Mouse (Mus musculus) MEL (cell line): ENCODE measurements around the gene Slc9c1. TPM values are rescaled to one million over a fixed set of nuclear protein-coding genes. Genes with fewer than 3 reads are reported as not detected.

Source experiments
- polyA plus RNA-seq, 2 experiments: library from polyadenylated mRNA; stranded (reverse) in 1 of 2; unstranded in 1 of 2; fragments of >175 nt in 1 of 2; fragments of >200 nt in 1 of 2; gene quantifications; 2 replicates each; pipeline versions ENCODE4 v1.2.1 to v1.2.4; 2012; ENCODE audit warnings: low replicate concordance in 2 of 2, low read depth in 1 of 2; ENCODE audit not compliant: insufficient read length in 2 of 2, insufficient read depth in 1 of 2, missing spikeins in 1 of 2
- total RNA-seq: library from RNA; depleted of rRNA; stranded (reverse); fragments of 300-350 nt; gene quantifications from 2 replicates; pipeline ENCODE4 v1.2.3, GENCODE M21; 2012; rRNA removed

Gene Slc9c1
- total and polyA plus RNA-seq, 3 experiments, result not detected

Other genes starting within 250 kb of the Slc9c1 start
- not detected in 2 replicates for gene Cd200, start 126.3 kb upstream of the Slc9c1 start, total RNA-seq
- gene Cd200, start 126.3 kb upstream of the Slc9c1 start, polyA plus RNA-seq, result not detected
- not detected in 2 replicates for gene Gm609, start 42.3 kb upstream of the Slc9c1 start, total RNA-seq
- under 1 TPM in 1 of 2 experiments, not detected in 1; 0.03 TPM for gene Gm609, start 42.3 kb upstream of the Slc9c1 start, polyA plus RNA-seq
- not detected in 2 replicates for gene Gm17783, start 3.3 kb upstream of the Slc9c1 start, total RNA-seq
- not detected for gene Gm17783, start 3.3 kb upstream of the Slc9c1 start, polyA plus RNA-seq
- gene Gcsam, start 75.1 kb downstream of the Slc9c1 start, total RNA-seq, result not detected in 2 replicates
- not detected for gene Gcsam, start 75.1 kb downstream of the Slc9c1 start, polyA plus RNA-seq
- gene BC016579, start 118.8 kb downstream of the Slc9c1 start, total RNA-seq, result not detected in 2 replicates
- gene BC016579, start 118.8 kb downstream of the Slc9c1 start, polyA plus RNA-seq, result not detected
- 0.04 TPM in 1 of 2 replicates, not detected in the other for gene Tmprss7, start 158.3 kb downstream of the Slc9c1 start, total RNA-seq
- gene Tmprss7, start 158.3 kb downstream of the Slc9c1 start, polyA plus RNA-seq, result under 1 TPM in 1 of 2 experiments, not detected in 1; 0.04 TPM
- not detected in 2 replicates for gene Tagln3, start 189.3 kb downstream of the Slc9c1 start, total RNA-seq
- gene Tagln3, start 189.3 kb downstream of the Slc9c1 start, polyA plus RNA-seq, result not detected
- 8.3 and 9.5 TPM in 2 replicates for gene Abhd10, start 207.6 kb downstream of the Slc9c1 start, total RNA-seq
- 10 to 100 TPM in 1 of 2 experiments, not detected in 1; 11.1 TPM for gene Abhd10, start 207.6 kb downstream of the Slc9c1 start, polyA plus RNA-seq